Mouse (Mus musculus) neural tube, embryonic 14.5 days (tissue): ENCODE results near the gene Rapgef3. TPM values are rescaled to one million over a fixed set of nuclear protein-coding genes. Genes with fewer than 3 reads are reported as not detected.

Source experiments
- ATAC-seq: fragments of 200-750 bp; cut with Nextera tagmentation; 2 replicates; pipeline ENCODE4 v1.8.0; 2017; ENCODE audit warnings: low read depth, mild to moderate bottlenecking, moderate TSS enrichment, moderate library complexity
- H3K27ac ChIP-seq: fragments of 300-500 bp; sonication (generic); 2 replicates; pipeline ENCODE4 v1.5.1; 2014; ENCODE audit warnings: low read depth, mild to moderate bottlenecking, control low read depth, low read length, moderate library complexity, mixed read lengths
- H3K27me3 ChIP-seq: fragments of 300-500 bp; sonication (generic); 2 replicates; pipeline ENCODE4 v1.6.1; 2014; ENCODE audit warnings: low read length; ENCODE audit not compliant: control insufficient read depth, insufficient read depth
- H3K36me3 ChIP-seq: fragments of 300-500 bp; sonication (generic); 2 replicates; pipeline ENCODE4 v1.6.1; 2014; ENCODE audit warnings: low read length, mixed read lengths; ENCODE audit not compliant: control insufficient read depth, insufficient read depth
- H3K4me1 ChIP-seq: fragments of 300-500 bp; sonication (generic); 2 replicates; pipeline ENCODE4 v1.6.1; 2014; ENCODE audit warnings: low read length; ENCODE audit not compliant: control insufficient read depth, insufficient read depth
- H3K4me2 ChIP-seq: fragments of 300-500 bp; sonication (generic); 2 replicates; pipeline ENCODE4 v1.6.1; 2014; ENCODE audit warnings: mild to moderate bottlenecking, low read depth, low read length, control low read depth
- H3K4me3 ChIP-seq: fragments of 300-500 bp; sonication (generic); 2 replicates; pipeline ENCODE4 v1.5.1; 2014; ENCODE audit warnings: low read depth, low read length, control low read depth, mixed read lengths
- H3K9ac ChIP-seq: fragments of 300-500 bp; sonication (generic); replicated peaks from 2 replicates; pipeline ENCODE4 v1.6.1; 2014; ENCODE audit warnings: low read depth, mild to moderate bottlenecking, control low read depth, low read length, mixed read lengths
- H3K9me3 ChIP-seq: fragments of 300-500 bp; sonication (generic); 2 replicates; pipeline ENCODE4 v1.6.1; 2016; ENCODE audit warnings: low read length; ENCODE audit not compliant: control insufficient read depth
- WGBS: fragments of 180-500 bp; shearing (Covaris S2); extraction: QIAGEN DNeasy Blood & Tissue Kit; methylation state at CpG from one replicate; pipeline ENCODE4 v1.1.7; 2014; 5-methylcytosine and 5-hydroxymethylcytosine counted together
- polyA plus RNA-seq: library from polyadenylated mRNA; unstranded; fragments of >200 nt; fragmentation: Nextera tagmentation; extraction: Ambion mirVana; gene quantifications from 2 replicates; pipeline ENCODE4 v1.2.1, GENCODE M21; 2014

The Rapgef3 gene
- polyA plus RNA-seq: 6.7 and 9.5 TPM in 2 replicates

- peaks cover 29% of the 10 kb centered on the region for H3K4me1 ChIP-seq
- no peaks in the 10 kb centered on the region for H3K36me3 ChIP-seq
- peak within 1 kb of the TSS; percentile 30 for H3K4me3 ChIP-seq
- WGBS: 1% methylated on average over 42 of the region's 44 CpGs
- peak within 1 kb of the TSS; percentile 78 for H3K4me2 ChIP-seq
- peaks cover 9% of the 10 kb centered on the region for H3K27me3 ChIP-seq
- ATAC-seq: peak; percentile 80
- peak within 1 kb of the TSS; percentile 48 for H3K27ac ChIP-seq
- peak within 1 kb of the TSS; percentile 52 for H3K9ac ChIP-seq
- H3K9me3 ChIP-seq: no peaks in the 10 kb centered on the region
Measured at GRCm38 (mm10) chr15:97767280-97768186, at the start of gene Rapgef3. Rapgef3 (minus strand) TSS chr15:97767972.

DNA sequence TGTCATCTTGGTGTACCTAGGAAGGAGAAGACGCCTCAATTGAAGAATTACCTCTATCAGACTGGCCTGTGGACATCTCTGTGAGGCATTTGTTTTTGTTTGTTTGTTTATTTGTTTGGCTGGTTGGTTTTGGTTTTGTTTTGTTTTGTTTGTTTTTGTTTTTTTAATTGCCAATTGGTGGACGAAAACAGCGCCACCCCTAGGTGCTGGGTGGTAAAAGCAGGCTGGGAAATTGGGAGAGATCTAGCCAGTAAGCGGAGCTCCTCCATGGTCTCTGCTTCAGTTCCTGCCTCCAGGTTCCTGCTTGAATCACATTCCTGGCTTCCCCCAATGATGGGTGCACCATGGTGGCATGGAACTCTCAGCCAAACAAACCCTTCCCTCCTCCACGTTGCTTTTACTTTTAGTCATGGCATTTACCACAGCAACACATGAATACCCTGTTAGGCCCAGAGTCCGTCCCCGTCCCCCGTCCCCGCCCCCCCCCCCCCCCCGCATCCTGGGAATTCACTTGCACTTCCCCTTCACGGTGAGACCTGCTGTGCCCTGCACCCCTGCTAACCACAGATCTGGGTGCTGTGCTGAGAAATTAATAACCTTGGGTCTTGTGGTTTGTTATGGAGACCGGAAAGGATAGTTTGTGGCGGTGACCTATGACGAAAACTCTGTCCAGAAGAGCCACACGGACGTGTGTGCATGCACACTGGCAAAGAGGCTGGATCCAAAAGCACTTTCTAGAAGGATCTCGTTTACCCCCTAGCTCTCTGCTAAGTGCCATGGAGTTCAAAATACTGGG is 48.6 kb upstream of the Rapgef3 start:
- no peak for ATAC-seq

GRCm38 (mm10) chr15:97815254-97815653 is 47.5 kb upstream of the Rapgef3 start:
- Histone ChIP-seq H3K27ac (no peak overlapping the region), H3K9me3 (no peaks in the 10 kb centered on the region), H3K27me3 (no peaks in the 10 kb centered on the region), H3K9ac (no peak overlapping the region), H3K4me2 (no peak overlapping the region), H3K4me3 (no peak overlapping the region), H3K36me3 (no peaks in the 10 kb centered on the region), H3K4me1 (peaks cover 26% of the 10 kb centered on the region)
- no peak for ATAC-seq
- 95% methylated on average over 4 of the region's 4 CpGs for WGBS

More for the DNA sequence above, 48.6 kb upstream of the Rapgef3 start:
- Histone ChIP-seq H3K9me3 (no peaks in the 10 kb centered on the region), H3K27me3 (no peaks in the 10 kb centered on the region), H3K4me1 (peaks cover 26% of the 10 kb centered on the region), H3K4me3 (no peak overlapping the region), H3K4me2 (no peak overlapping the region), H3K36me3 (no peaks in the 10 kb centered on the region), H3K27ac (no peak overlapping the region), H3K9ac (no peak overlapping the region)
- 91% methylated on average over 17 of the region's 17 CpGs for WGBS

- ATAC-seq: no peak
- Histone ChIP-seq H3K9ac (no peak overlapping the region), H3K9me3 (no peaks in the 10 kb centered on the region), H3K4me2 (no peak overlapping the region), H3K27me3 (no peaks in the 10 kb centered on the region), H3K27ac (no peak overlapping the region), H3K36me3 (0 out of 2 replicates have a peak, but pooled peaks cover 4% of the 10 kb centered on the region), H3K4me3 (no peak overlapping the region), H3K4me1 (peaks cover 26% of the 10 kb centered on the region)
- WGBS: 59% methylated on average over 5 of the region's 5 CpGs
Measured at GRCm38 (mm10) chr15:97814703-97815102, 46.9 kb upstream of the Rapgef3 start.

DNA sequence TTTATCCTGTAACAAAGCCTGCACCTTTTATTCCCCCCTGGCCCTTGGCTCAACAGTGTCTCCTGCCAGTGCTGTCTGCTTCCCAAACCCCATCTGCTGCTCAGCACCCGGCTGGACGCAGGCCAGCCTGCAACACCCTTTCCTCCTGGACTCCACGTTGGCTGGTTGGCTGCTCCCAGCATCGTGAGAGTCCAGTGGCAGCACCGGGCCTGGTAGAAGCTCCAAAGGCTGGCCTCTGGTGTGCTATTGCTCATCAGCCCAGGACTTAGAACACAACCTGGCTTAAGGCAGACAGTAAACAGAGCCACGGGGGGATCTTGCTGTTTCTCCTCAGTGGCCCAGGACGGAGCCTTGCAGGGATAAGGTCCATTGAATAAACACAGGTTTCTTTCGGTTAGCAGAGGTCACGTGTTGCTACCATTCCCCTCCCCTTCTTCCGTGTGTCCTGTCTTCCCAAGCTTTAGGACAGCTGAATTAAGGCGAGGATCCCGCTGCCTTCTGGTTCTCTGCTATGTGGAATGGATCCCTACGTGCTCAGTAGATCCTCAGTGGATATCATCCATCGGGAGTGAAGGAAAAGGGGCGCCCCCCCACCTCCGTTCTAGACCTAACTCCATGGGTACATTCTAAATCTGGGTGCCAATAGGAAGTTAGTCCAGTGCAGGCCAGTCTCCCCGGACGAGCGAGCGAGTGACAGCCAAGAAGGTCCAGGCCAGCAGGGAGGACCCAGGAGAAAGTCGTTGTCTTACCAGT is 45.9 kb upstream of the Rapgef3 start:
- peaks cover 7% of the 10 kb centered on the region; the same call in 1 of the 2 replicates for H3K36me3 ChIP-seq
- H3K4me3 ChIP-seq: no peak overlapping the region
- H3K4me2 ChIP-seq: no peak overlapping the region
- ATAC-seq: no peak
- peak overlapping the region; percentile 48; the same call in 1 of the 2 replicates for H3K27ac ChIP-seq
- H3K4me1 ChIP-seq: peaks cover 26% of the 10 kb centered on the region
- no peak overlapping the region for H3K9ac ChIP-seq
- H3K9me3 ChIP-seq: no peaks in the 10 kb centered on the region
- 57% methylated on average over 21 of the region's 21 CpGs for WGBS
- no peaks in the 10 kb centered on the region for H3K27me3 ChIP-seq

- Histone ChIP-seq H3K9me3 (no peaks in the 10 kb centered on the region), H3K36me3 (peaks cover 7% of the 10 kb centered on the region), H3K27me3 (no peaks in the 10 kb centered on the region), H3K27ac (no peak overlapping the region; the same call in 1 of the 2 replicates), H3K4me1 (peaks cover 26% of the 10 kb centered on the region), H3K9ac (no peak overlapping the region), H3K4me2 (no peak overlapping the region), H3K4me3 (no peak overlapping the region)
- ATAC-seq: no peak
- 53% methylated on average over 7 of the region's 7 CpGs for WGBS
Measured at GRCm38 (mm10) chr15:97812875-97813274, 45.1 kb upstream of the Rapgef3 start.

DNA sequence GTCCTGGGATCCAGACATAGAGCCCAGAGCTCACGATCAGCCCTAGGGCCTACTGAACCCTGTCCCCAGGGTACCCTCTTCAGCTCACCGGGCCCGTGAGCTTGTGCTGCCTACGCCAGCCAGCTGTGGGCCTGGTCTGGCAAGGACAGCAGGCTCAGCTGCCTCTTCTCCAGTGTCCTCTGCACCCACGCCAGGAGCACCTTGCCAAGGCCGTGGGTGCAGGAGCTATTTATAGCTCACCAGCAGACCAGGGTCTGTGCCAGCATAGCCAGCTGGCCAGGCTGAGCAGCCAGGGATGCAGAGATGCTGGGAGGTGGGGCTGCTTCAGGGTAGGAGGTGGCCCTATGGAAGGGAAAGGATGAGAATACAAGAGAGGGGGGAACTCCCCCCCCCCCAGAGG is 44.4 kb upstream of the Rapgef3 start:
- peaks cover 26% of the 10 kb centered on the region for H3K4me1 ChIP-seq
- no peaks in the 10 kb centered on the region for H3K9me3 ChIP-seq
- H3K36me3 ChIP-seq: peaks cover 13% of the 10 kb centered on the region
- H3K27me3 ChIP-seq: no peaks in the 10 kb centered on the region
- H3K9ac ChIP-seq: no peak overlapping the region
- ATAC-seq: peak; percentile 80
- WGBS: 33% methylated on average over 6 of the region's 6 CpGs
- no peak overlapping the region for H3K4me2 ChIP-seq
- H3K4me3 ChIP-seq: no peak overlapping the region
- peak overlapping the region; percentile 44; the same call in 1 of the 2 replicates for H3K27ac ChIP-seq

- Histone ChIP-seq H3K27me3 (no peaks in the 10 kb centered on the region), H3K4me2 (no peak overlapping the region), H3K9me3 (no peaks in the 10 kb centered on the region), H3K9ac (no peak overlapping the region), H3K27ac (no peak overlapping the region), H3K36me3 (peaks cover 19% of the 10 kb centered on the region), H3K4me1 (peaks cover 26% of the 10 kb centered on the region), H3K4me3 (no peak overlapping the region)
- WGBS: 92% methylated on average over 9 of the region's 9 CpGs
- no peak for ATAC-seq
Measured at GRCm38 (mm10) chr15:97811307-97811706, 43.5 kb upstream of the Rapgef3 start.
